Mouse (Mus musculus) midbrain, postnatal 0 days (tissue): ENCODE data around the gene Sept12. TPM values are rescaled to one million over a fixed set of nuclear protein-coding genes. Genes with fewer than 3 reads are reported as not detected.

Experiments used
- ATAC-seq: fragments of 200-750 bp; cut with Nextera tagmentation; 2 replicates; pipeline ENCODE4 v1.8.0; 2017; ENCODE audit warnings: moderate number of reproducible peaks, mild to moderate bottlenecking, moderate TSS enrichment, moderate library complexity; ENCODE audit not compliant: low FRiP score
- DNase-seq: peaks from one replicate; pipeline ENCODE4 v3.0.0-alpha.2; 2015; ENCODE audit warnings: low spot score
- H3K27ac ChIP-seq: fragments of 300-500 bp; sonication (generic); 2 replicates; pipeline ENCODE4 v1.5.1; 2014; ENCODE audit warnings: low read depth, mild to moderate bottlenecking, low read length, mixed read lengths
- H3K27me3 ChIP-seq: fragments of 300-500 bp; sonication (generic); 2 replicates; pipeline ENCODE4 v1.6.1; 2014; ENCODE audit warnings: low read length, control low read depth, mixed read lengths; ENCODE audit not compliant: insufficient read depth
- H3K36me3 ChIP-seq: fragments of 300-500 bp; sonication (generic); 2 replicates; pipeline ENCODE4 v1.6.1; 2014; ENCODE audit warnings: low read length, control low read depth, mixed read lengths; ENCODE audit not compliant: insufficient read depth
- H3K4me1 ChIP-seq: fragments of 300-500 bp; sonication (generic); 2 replicates; pipeline ENCODE4 v1.6.1; 2014; ENCODE audit warnings: mild to moderate bottlenecking, control low read depth, antibody characterized with exemption, low read length, mixed read lengths; ENCODE audit not compliant: insufficient read depth
- H3K4me2 ChIP-seq: fragments of 300-500 bp; sonication (generic); 2 replicates; pipeline ENCODE4 v1.6.1; 2014; ENCODE audit warnings: low read depth, mild to moderate bottlenecking, low read length, mixed read lengths; ENCODE audit not compliant: poor library complexity, severe bottlenecking
- H3K4me3 ChIP-seq: fragments of 300-500 bp; sonication (generic); 2 replicates; pipeline ENCODE4 v1.5.1; 2014; ENCODE audit warnings: low read depth, mild to moderate bottlenecking, low read length, moderate library complexity
- H3K9ac ChIP-seq: fragments of 300-500 bp; sonication (generic); replicated peaks from 2 replicates; pipeline ENCODE4 v1.6.1; 2014; ENCODE audit warnings: mild to moderate bottlenecking, low read length, moderate library complexity, mixed read lengths; ENCODE audit not compliant: poor library complexity, severe bottlenecking
- H3K9me3 ChIP-seq: fragments of 300-500 bp; sonication (generic); 2 replicates; pipeline ENCODE4 v1.6.1; 2016; ENCODE audit warnings: low read length, control low read depth
- CTCF ChIP-seq: IDR thresholded peaks from 2 replicates; pipeline ENCODE4 v1.5.1; 2016; ENCODE audit warnings: antibody characterized with exemption, mild to moderate bottlenecking
- WGBS: fragments of 180-500 bp; shearing (Covaris S2); extraction: QIAGEN DNeasy Blood & Tissue Kit; methylation state at CpG from one replicate; pipeline ENCODE4 v1.1.7; 2014; 5-methylcytosine and 5-hydroxymethylcytosine counted together
- polyA plus RNA-seq: library from polyadenylated mRNA; unstranded; fragments of >200 nt; fragmentation: Nextera tagmentation; extraction: Ambion mirVana; gene quantifications from 2 replicates; pipeline ENCODE4 v1.2.1, GENCODE M21; 2015
- total RNA-seq: library from RNA; depleted of rRNA; stranded (reverse); fragments of >200 nt; gene quantifications from 2 replicates; pipeline ENCODE4 v1.2.3, GENCODE M21; 2014

Gene Sept12
- total and polyA plus RNA-seq, 2 experiments from 2014 or later = not detected

DNA sequence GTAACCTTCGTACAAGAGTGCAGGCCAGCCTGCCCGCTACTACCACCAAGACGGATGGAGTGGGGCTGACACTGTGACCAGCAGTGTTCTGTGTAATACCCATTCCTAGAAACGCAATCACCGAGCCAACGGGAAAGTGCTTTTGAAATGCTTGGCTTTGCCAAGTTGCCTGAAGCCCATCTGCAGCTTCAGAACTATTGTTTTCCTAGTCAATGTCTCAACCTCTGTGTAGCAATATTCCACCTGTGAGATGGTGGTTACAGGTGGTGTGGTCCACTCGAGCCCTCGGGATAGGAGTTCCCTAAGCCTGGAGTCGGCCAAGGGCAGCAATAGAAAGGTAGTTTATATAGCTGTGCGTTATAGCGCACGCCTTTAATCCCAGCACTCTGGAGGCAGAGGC is 12.9 kb downstream of the Sept12 start:
- TF ChIP-seq CTCF = no peak
- Histone ChIP-seq H3K9ac (no peak overlapping the region), H3K36me3 (no peaks in the 10 kb centered on the region), H3K4me3 (no peak overlapping the region), H3K4me1 (no peaks in the 10 kb centered on the region), H3K9me3 (no peaks in the 10 kb centered on the region), H3K27me3 (no peaks in the 10 kb centered on the region), H3K27ac (no peak overlapping the region), H3K4me2 (no peak overlapping the region)
- ATAC-seq (no peak), DNase-seq (no peak)
- 93% methylated on average over 12 of the region's 12 CpGs for WGBS

DNA sequence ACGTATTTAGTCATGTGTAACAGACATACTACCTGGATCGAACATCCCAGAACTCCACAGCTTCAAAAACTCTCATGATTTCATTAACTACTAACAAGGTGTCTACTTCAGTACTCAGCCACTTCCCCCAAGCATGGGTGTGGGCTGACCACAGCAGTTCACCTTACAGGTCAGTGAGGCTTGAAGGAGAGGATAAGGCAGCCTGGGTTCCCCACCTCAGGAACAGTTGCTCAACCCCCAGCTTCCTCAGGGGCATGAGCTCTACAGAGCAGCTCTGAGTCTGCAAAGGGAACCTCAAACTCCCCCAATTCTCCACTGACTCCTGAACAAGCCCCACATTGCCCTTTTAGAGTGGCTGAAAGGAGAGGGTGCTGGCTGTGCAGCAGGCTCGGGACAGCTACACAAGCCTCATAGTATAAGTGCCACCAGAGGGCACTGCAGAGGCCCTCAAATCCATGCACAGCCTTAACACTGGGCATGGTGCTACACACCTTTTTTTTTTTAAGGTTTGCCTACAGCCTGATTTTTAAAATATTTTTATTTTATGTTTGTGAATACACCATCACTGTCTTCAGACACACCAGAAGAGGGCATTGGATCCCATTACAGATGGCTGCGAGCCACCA is 17.8 kb downstream of the Sept12 start:
- Histone ChIP-seq H3K27ac (no peak overlapping the region), H3K9ac (no peak overlapping the region), H3K27me3 (no peaks in the 10 kb centered on the region), H3K4me1 (no peaks in the 10 kb centered on the region), H3K36me3 (no peaks in the 10 kb centered on the region), H3K4me2 (no peak overlapping the region), H3K9me3 (no peaks in the 10 kb centered on the region), H3K4me3 (no peak overlapping the region)
- TF ChIP-seq CTCF = peak; percentile 72
- ATAC-seq = no peak
- DNase-seq = peak; percentile 33
- 72% methylated on average over 4 of the region's 4 CpGs for WGBS

DNA sequence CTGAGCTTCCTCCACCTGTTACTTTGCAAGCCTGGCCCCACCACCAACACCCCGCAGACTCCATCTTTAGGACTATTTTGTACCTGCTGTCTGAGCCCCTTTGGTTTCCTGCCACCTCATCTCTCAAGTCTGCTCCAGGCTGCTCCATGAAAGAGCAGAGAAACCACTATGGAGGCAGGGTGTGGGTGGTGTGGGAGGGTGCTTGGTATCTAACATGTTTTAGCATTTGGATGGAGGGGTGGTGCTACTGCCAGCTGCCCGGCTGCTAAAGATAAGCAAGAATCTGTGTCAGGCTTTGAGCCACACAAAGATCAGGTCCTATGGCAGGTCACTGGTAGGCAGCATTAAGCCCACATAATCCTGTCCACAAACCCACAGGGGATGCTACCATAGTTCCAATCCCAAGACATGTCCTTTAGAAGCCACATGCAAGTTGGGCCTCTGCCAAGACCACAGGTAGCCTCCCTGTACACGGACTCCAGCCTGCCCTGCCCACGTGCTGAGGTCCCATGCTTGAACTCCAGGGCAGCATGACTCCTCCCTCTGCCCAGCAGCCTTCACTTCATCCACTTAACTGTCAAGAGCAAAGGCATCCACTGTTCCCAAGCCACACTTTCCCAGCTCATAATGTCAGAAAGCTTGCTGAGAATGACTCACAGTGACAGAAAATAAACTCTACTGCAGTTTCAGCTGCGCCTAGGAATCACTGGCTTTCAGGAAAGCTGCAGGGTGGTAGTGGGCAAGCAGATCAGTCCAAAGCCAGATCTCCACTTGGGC is 19.2 kb downstream of the Sept12 start:
- no peaks in the 10 kb centered on the region for H3K9me3 ChIP-seq

DNA sequence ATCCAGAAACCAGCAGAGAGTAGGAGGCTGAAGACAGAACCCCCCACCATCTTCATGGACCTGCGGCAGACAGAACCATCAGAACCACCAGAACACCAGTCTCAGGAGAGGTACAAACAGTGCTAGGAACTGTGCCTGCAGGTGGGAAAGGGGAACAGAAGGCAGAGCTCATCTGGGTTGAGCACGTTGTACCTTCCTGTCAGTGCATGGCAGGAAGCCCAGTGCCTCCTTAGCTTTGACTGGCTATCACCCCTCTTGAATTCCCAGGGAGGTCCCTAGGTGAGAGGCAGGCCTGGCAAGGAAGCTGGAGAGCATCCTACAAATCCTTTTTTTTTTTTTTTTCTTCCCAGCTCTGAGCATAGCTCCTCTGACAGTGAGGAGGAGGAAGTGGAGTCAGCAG is 21.5 kb downstream of the Sept12 start:
- no peak for TF ChIP-seq CTCF
- Histone ChIP-seq H3K27me3 (no peaks in the 10 kb centered on the region), H3K27ac (no peak overlapping the region), H3K9ac (no peak overlapping the region), H3K4me2 (no peak overlapping the region), H3K36me3 (0 out of 2 replicates have a peak, but pooled peaks cover 3% of the 10 kb centered on the region), H3K4me3 (no peak overlapping the region), H3K9me3 (no peaks in the 10 kb centered on the region), H3K4me1 (no peaks in the 10 kb centered on the region)
- 70% methylated on average over 2 of the region's 2 CpGs for WGBS
- no peak for ATAC-seq
- no peak for DNase-seq

More for the DNA sequence above, 19.2 kb downstream of the Sept12 start:
- WGBS = 71% methylated on average over 5 of the region's 5 CpGs
- Histone ChIP-seq H3K9ac (0 out of 2 replicates have a peak overlapping the region, but pooled peaks have one; percentile 33), H3K4me2 (no peak overlapping the region), H3K27me3 (no peaks in the 10 kb centered on the region), H3K27ac (no peak overlapping the region), H3K4me1 (no peaks in the 10 kb centered on the region), H3K4me3 (no peak overlapping the region), H3K36me3 (no peaks in the 10 kb centered on the region)
- no peak for TF ChIP-seq CTCF
- DNase-seq = no peak
- no peak for ATAC-seq

DNA sequence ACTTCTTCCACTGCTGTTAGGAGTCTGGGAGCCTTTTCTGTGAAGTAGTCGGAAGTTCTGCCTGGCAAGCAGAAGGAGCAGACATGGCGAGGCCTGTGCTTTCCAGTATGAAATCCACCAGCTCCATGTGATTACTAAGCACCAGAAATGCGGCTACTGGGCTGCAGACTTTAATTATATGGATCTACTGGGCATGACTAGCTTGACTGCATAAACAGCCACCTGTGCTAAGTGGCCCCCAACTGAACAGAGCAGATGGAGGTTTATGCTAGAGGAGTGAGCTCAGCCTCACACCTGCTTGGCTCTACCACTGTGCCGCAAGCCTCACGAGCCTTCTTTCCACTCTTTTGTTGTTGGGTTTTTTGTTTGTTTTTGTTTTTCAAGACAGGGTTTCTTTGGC is 23.1 kb downstream of the Sept12 start:
- H3K4me3 ChIP-seq = no peak overlapping the region
- WGBS = 73% methylated on average over 5 of the region's 5 CpGs
- H3K27me3 ChIP-seq = no peaks in the 10 kb centered on the region
- H3K4me1 ChIP-seq = no peaks in the 10 kb centered on the region
- H3K9ac ChIP-seq = no peak overlapping the region
- no peak for ATAC-seq
- H3K27ac ChIP-seq = no peak overlapping the region
- TF ChIP-seq CTCF = no peak
- H3K36me3 ChIP-seq = peaks cover 6% of the 10 kb centered on the region; the same call in 1 of the 2 replicates
- H3K4me2 ChIP-seq = no peak overlapping the region
- DNase-seq = peak; percentile 16
- H3K9me3 ChIP-seq = no peaks in the 10 kb centered on the region

DNA sequence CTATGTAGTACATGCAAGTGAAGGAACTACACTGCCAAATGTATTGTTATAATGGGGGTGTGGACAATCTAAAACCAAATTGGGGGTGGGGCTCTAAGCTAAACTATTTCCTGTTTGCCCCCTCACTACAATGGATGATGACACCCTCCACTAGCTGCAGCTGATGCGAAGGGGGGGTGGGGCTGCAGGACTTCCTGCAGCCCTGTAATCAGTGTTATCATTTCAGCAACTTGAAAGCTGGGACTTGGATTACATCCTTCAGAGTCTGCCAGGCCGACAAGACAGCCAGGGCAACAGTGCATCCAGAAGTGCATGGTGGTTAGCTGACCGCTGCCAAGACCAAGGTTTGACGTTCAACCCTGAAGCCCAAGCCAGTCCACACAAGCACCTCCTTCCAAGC is 26.0 kb downstream of the Sept12 start:
- Histone ChIP-seq H3K9ac (no peak overlapping the region), H3K4me3 (no peak overlapping the region), H3K27me3 (no peaks in the 10 kb centered on the region), H3K4me1 (no peaks in the 10 kb centered on the region), H3K36me3 (peaks cover 9% of the 10 kb centered on the region), H3K9me3 (no peaks in the 10 kb centered on the region), H3K4me2 (no peak overlapping the region), H3K27ac (no peak overlapping the region)
- ATAC-seq (no peak), DNase-seq (no peak)
- no peak for TF ChIP-seq CTCF
- 88% methylated on average over 4 of the region's 4 CpGs for WGBS
